8 mouse cellular contexts compared by ENCODE assay signal in genomic region chr5:4756001-4756681, GRCm38 (mm10). TPM values are rescaled to one million over a fixed set of nuclear protein-coding genes. Genes with fewer than 3 reads are reported as not detected.
DNase-seq lines count a peak whose midpoint lies in the region; ATAC-seq and TF ChIP-seq lines count a peak whose summit lies in the region.

No protein-coding gene starts in this region.

- intact Hi-C loops in heart, adult 2 months (cut with DNase I), result loop anchor here (10.0 kb wide), 2 partner anchors 159 to 741 kb away; no protein-coding TSS in a partner anchor

- H3K9me3 ChIP-seq in erythroblast, embryonic 14.5 days (ENCODE audit: control insufficient read depth, low read length), result no peaks in the 10 kb centered on the region; the same call in 1 of the 2 replicates
- H3K9me3 ChIP-seq in liver, embryonic 12.5 days (replicated peaks), result no peaks in the 10 kb centered on the region
- H3K9me3 ChIP-seq in neural tube, embryonic 13.5 days, result no peaks in the 10 kb centered on the region

- H3K27me3 ChIP-seq in erythroblast, embryonic 14.5 days (ENCODE audit: control insufficient read depth), result peaks cover 48% of the 10 kb centered on the region
- no peaks in the 10 kb centered on the region for H3K27me3 ChIP-seq in heart, adult 2 months (ENCODE audit: control insufficient read depth, insufficient read depth, low read length)
- H3K27me3 ChIP-seq in kidney, adult 2 months (replicated peaks; ENCODE audit: control insufficient read depth, insufficient read depth, low read length), result no peaks in the 10 kb centered on the region
- peaks cover 66% of the 10 kb centered on the region for H3K27me3 ChIP-seq in liver, embryonic 12.5 days (replicated peaks)
- H3K27me3 ChIP-seq in neural tube, embryonic 13.5 days, result peaks cover 35% of the 10 kb centered on the region

- H3K79me2 ChIP-seq in heart, adult 2 months (replicated peaks; ENCODE audit: control insufficient read depth, insufficient read depth, low read length), result no peaks in the 10 kb centered on the region

- no peak for TF ChIP-seq POLR2A in cortical plate, adult 2 months (IDR thresholded peaks at IDR 0.05; ENCODE audit: extremely low read depth, insufficient read depth, low read length)
- no peak for TF ChIP-seq POLR2A in heart, adult 2 months (IDR thresholded peaks at IDR 0.05; ENCODE audit: insufficient read depth, low read depth, low read length)
- TF ChIP-seq POLR2A in kidney, adult 2 months (IDR thresholded peaks at IDR 0.05; ENCODE audit: low read depth, low read length), result no peak

- no peak for TF ChIP-seq EP300 in heart, adult 2 months (IDR thresholded peaks at IDR 0.05; ENCODE audit: insufficient read depth, low read depth, low read length)

- no peak for ATAC-seq in erythroblast, adult 5-6 weeks (replicated peaks; ENCODE audit: low FRiP score, poor library complexity, severe bottlenecking)
- no peak for ATAC-seq in liver, embryonic 12.5 days
- peak; percentile 8; the same call in 1 of the 2 replicates for ATAC-seq in neural tube, embryonic 13.5 days (ENCODE audit: low read depth)

- peak overlapping the region; percentile 82 for H3K9ac ChIP-seq in heart, adult 2 months (ENCODE audit: low read depth, low read length)
- peak overlapping the region; percentile 61 for H3K9ac ChIP-seq in liver, embryonic 12.5 days
- H3K9ac ChIP-seq in neural tube, embryonic 13.5 days, result peak overlapping the region; percentile 75

- WGBS in heart, adult 2 months, result 20% methylated on average over 43 of the region's 43 CpGs
- WGBS in kidney, adult 2 months, result 9% methylated on average over 43 of the region's 43 CpGs
- 8% methylated on average over 43 of the region's 43 CpGs for WGBS in liver, embryonic 12.5 days (ENCODE audit: insufficient replicate concordance)
- WGBS in neural tube, embryonic 13.5 days, result 4% methylated on average over 43 of the region's 43 CpGs

- DNase-seq in heart, adult 2 months, result peak in 1 of 2 experiments; percentile 8
- DNase-seq in kidney, adult 2 months, result peak; percentile 51
- no peak for DNase-seq in natural killer cell, adult 2 months (ENCODE audit: low spot score in 2 of 2)

- H3K4me1 ChIP-seq in erythroblast, embryonic 14.5 days (ENCODE audit: control insufficient read depth), result no peaks in the 10 kb centered on the region
- H3K4me1 ChIP-seq in cortical plate, adult 2 months (ENCODE audit: control insufficient read depth, insufficient read depth, low read length), result peaks cover 1% of the 10 kb centered on the region; the same call in 1 of the 2 replicates
- H3K4me1 ChIP-seq in heart, adult 2 months (ENCODE audit: control insufficient read depth, insufficient read depth, low read length), result no peaks in the 10 kb centered on the region
- H3K4me1 ChIP-seq in kidney, adult 2 months (ENCODE audit: control insufficient read depth, insufficient read depth, low read length), result peaks cover 3% of the 10 kb centered on the region; the same call in 1 of the 2 replicates
- H3K4me1 ChIP-seq in liver, embryonic 12.5 days, result no peaks in the 10 kb centered on the region
- peaks cover 39% of the 10 kb centered on the region for H3K4me1 ChIP-seq in neural tube, embryonic 13.5 days (replicated peaks)

- H3K27ac ChIP-seq in cortical plate, adult 2 months (ENCODE audit: insufficient read depth, low read length), result no peak overlapping the region
- H3K27ac ChIP-seq in heart, adult 2 months, result peak overlapping the region; percentile 88
- no peak overlapping the region for H3K27ac ChIP-seq in kidney, adult 2 months (ENCODE audit: insufficient read depth, low read depth, low read length)
- H3K27ac ChIP-seq in liver, embryonic 12.5 days, result 0 out of 2 replicates have a peak overlapping the region, but pooled peaks have one; percentile 77
- H3K27ac ChIP-seq in neural tube, embryonic 13.5 days (replicated peaks), result peak overlapping the region; percentile 88; the same call in 1 of the 2 replicates

- no peak for TF ChIP-seq CTCF in cortical plate, adult 2 months (IDR thresholded peaks at IDR 0.05; ENCODE audit: extremely low read depth, insufficient read depth, low read length)
- TF ChIP-seq CTCF in heart, adult 2 months (IDR thresholded peaks at IDR 0.05), result no peak
- TF ChIP-seq CTCF in kidney, adult 2 months (conservative IDR thresholded peaks at IDR 0.05; ENCODE audit: insufficient read depth, insufficient read length, low read depth, low read length), result no peak

- H3K36me3 ChIP-seq in erythroblast, embryonic 14.5 days (ENCODE audit: control insufficient read depth), result no peaks in the 10 kb centered on the region
- no peaks in the 10 kb centered on the region for H3K36me3 ChIP-seq in heart, adult 2 months (ENCODE audit: control insufficient read depth, insufficient read depth, low read length)
- H3K36me3 ChIP-seq in kidney, adult 2 months (ENCODE audit: control insufficient read depth, insufficient read depth, low read length), result no peaks in the 10 kb centered on the region
- no peaks in the 10 kb centered on the region for H3K36me3 ChIP-seq in liver, embryonic 12.5 days
- no peaks in the 10 kb centered on the region for H3K36me3 ChIP-seq in neural tube, embryonic 13.5 days

- H3K4me3 ChIP-seq in erythroblast, embryonic 14.5 days (replicated peaks), result peak overlapping the region; percentile 52
- peak overlapping the region; percentile 53 for H3K4me3 ChIP-seq in cortical plate, adult 2 months (ENCODE audit: insufficient read depth, low read length)
- H3K4me3 ChIP-seq in heart, adult 2 months, result peak overlapping the region; percentile 83
- peak overlapping the region; percentile 65 for H3K4me3 ChIP-seq in kidney, adult 2 months (ENCODE audit: insufficient read depth, low read depth, low read length)
- H3K4me3 ChIP-seq in liver, embryonic 12.5 days, result peak overlapping the region; percentile 57
- H3K4me3 ChIP-seq in neural tube, embryonic 13.5 days, result peak overlapping the region; percentile 60

- peak overlapping the region; percentile 63 for H3K4me2 ChIP-seq in liver, embryonic 12.5 days
- peak overlapping the region; percentile 92 for H3K4me2 ChIP-seq in neural tube, embryonic 13.5 days

RNA-seq across cellular contexts. Expression of gene Fzd1, which starts 1.7 kb away (rescaled TPM):
- polyA plus RNA-seq in erythroblast, embryonic 14.5 days (2012), result 0.02 TPM in 1 of 2 replicates, not detected in the other
- not detected in 2 replicates for total RNA-seq in erythroblast, adult 5-6 weeks (2015; ENCODE audit: low replicate concordance)
- 0.14 and 0.60 TPM in 2 replicates for total RNA-seq in erythroblast, adult 5-6 weeks (2017; ENCODE audit: low replicate concordance)
- polyA plus RNA-seq in cortical plate, adult 2 months (2012; rRNA removed), result 8.1 and 8.8 TPM in 2 replicates
- total RNA-seq in heart, adult 2 months (2021), result 10 to 100 TPM in 1 of 2 experiments, 1 to 10 TPM in 1; 8.4 to 10.0 TPM
- polyA plus RNA-seq in heart, adult 2 months (2012; rRNA removed), result 7.7 and 8.4 TPM in 2 replicates
- polyA plus RNA-seq in kidney, adult 2 months (2012; rRNA removed), result 49.4 and 58.6 TPM in 2 replicates
- polyA plus RNA-seq in liver, embryonic 12.5 days (2016; fragmentation: Nextera tagmentation; extraction: Ambion mirVana), result 13.2 and 14.1 TPM in 2 replicates
- 9.8 and 12.1 TPM in 2 replicates for polyA plus RNA-seq in neural tube, embryonic 13.5 days (2015; fragmentation: Nextera tagmentation; extraction: Ambion mirVana)

Comparison
In these comparisons a context has a peak if more than half of its experiments do, and no peak if none do; other contexts are left out.
1. H3K27ac ChIP-seq: peak in heart, adult 2 months (single experiment), liver, embryonic 12.5 days (single experiment) and neural tube, embryonic 13.5 days (single experiment); none in cortical plate, adult 2 months (single experiment) and kidney, adult 2 months (single experiment).
2. Peak in every context shown above with its lines, with median percentiles within 50 percentile points of each other: H3K4me3 ChIP-seq and H3K9ac ChIP-seq.